Mouse (Mus musculus) midbrain, embryonic 12.5 days (tissue): Measurements from ENCODE around the gene Smim12. TPM values are rescaled to one million over a fixed set of nuclear protein-coding genes. Genes with fewer than 3 reads are reported as not detected.

Experiments
- ATAC-seq: fragments of 200-750 bp; cut with Nextera tagmentation; 2 replicates; pipeline ENCODE4 v1.8.0; 2017; ENCODE audit warnings: low read depth, moderate TSS enrichment, moderate library complexity; ENCODE audit not compliant: low FRiP score
- H3K27ac ChIP-seq: fragments of 300-500 bp; sonication (generic); replicated peaks from 2 replicates; pipeline ENCODE4 v1.5.1; 2016; ENCODE audit warnings: mild to moderate bottlenecking
- H3K27me3 ChIP-seq: fragments of 300-500 bp; sonication (generic); 2 replicates; pipeline ENCODE4 v1.6.1; 2016; ENCODE audit warnings: mild to moderate bottlenecking
- H3K36me3 ChIP-seq: fragments of 300-500 bp; sonication (generic); 2 replicates; pipeline ENCODE4 v1.6.1; 2016
- H3K4me1 ChIP-seq: fragments of 300-500 bp; sonication (generic); 2 replicates; pipeline ENCODE4 v1.6.1; 2016
- H3K4me2 ChIP-seq: fragments of 300-500 bp; sonication (generic); replicated peaks from 2 replicates; pipeline ENCODE4 v1.6.1; 2016; ENCODE audit warnings: mild to moderate bottlenecking, moderate library complexity
- H3K4me3 ChIP-seq: fragments of 300-500 bp; sonication (generic); 2 replicates; pipeline ENCODE4 v1.5.1; 2016; ENCODE audit warnings: mild to moderate bottlenecking
- H3K9ac ChIP-seq: fragments of 300-500 bp; sonication (generic); replicated peaks from 2 replicates; pipeline ENCODE4 v1.6.1; 2016; ENCODE audit warnings: mild to moderate bottlenecking, moderate library complexity
- H3K9me3 ChIP-seq: fragments of 300-500 bp; sonication (generic); 2 replicates; pipeline ENCODE4 v1.6.1; 2016; ENCODE audit warnings: mild to moderate bottlenecking
- WGBS: fragments of 180-500 bp; shearing (Covaris S2); methylation state at CpG from one replicate; pipeline ENCODE4 v1.1.7; 2016; 5-methylcytosine and 5-hydroxymethylcytosine counted together
- polyA plus RNA-seq: library from polyadenylated mRNA; unstranded; fragments of >200 nt; fragmentation: Nextera tagmentation; extraction: Ambion mirVana; gene quantifications from 2 replicates; pipeline ENCODE4 v1.2.1, GENCODE M21; 2016

The Smim12 gene
- polyA plus RNA-seq, 1 experiment from 2014 or later: 50.3 TPM

DNA sequence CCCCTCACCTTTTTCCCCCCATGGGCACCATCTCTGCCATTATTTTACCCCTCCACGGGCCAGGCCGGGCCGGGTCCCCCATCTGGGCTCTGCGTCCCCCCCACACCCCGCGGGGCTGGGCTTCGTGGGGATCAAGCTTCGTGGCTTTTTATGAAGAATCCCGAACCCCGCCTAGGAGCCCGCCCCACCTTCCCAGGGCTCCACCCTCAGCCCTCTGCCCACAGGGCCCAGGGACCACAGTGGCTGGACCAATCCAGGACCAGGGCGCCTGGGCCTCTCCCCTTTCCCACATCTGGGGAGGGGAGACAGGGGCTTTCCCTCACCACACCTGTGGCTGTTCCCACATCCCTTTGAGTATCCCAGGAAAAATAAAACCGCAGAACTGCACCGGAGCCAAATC lies 7.0 kb upstream of the Smim12 start:
- Histone ChIP-seq H3K27me3 (peaks cover 45% of the 10 kb centered on the region), H3K36me3 (no peaks in the 10 kb centered on the region), H3K9me3 (no peaks in the 10 kb centered on the region), H3K9ac (peak overlapping the region; percentile 75), H3K4me2 (peak overlapping the region; percentile 97), H3K4me3 (peak overlapping the region; percentile 55), H3K27ac (peak overlapping the region; percentile 76), H3K4me1 (peaks cover 26% of the 10 kb centered on the region)
- ATAC-seq: 0 out of 2 replicates have a peak, but pooled peaks have one; percentile 12
- 2% methylated on average over 14 of the region's 14 CpGs for WGBS

GRCm38 (mm10) chr4:127237271-127237670 lies 6.3 kb upstream of the Smim12 start:
- WGBS: 56% methylated on average over 10 of the region's 10 CpGs
- H3K27ac ChIP-seq: no peak overlapping the region
- no peak overlapping the region for H3K4me2 ChIP-seq
- no peak for ATAC-seq
- H3K36me3 ChIP-seq: no peaks in the 10 kb centered on the region
- peaks cover 45% of the 10 kb centered on the region for H3K27me3 ChIP-seq
- no peak overlapping the region for H3K4me3 ChIP-seq
- peaks cover 20% of the 10 kb centered on the region for H3K4me1 ChIP-seq
- no peak overlapping the region for H3K9ac ChIP-seq
- no peaks in the 10 kb centered on the region for H3K9me3 ChIP-seq

DNA sequence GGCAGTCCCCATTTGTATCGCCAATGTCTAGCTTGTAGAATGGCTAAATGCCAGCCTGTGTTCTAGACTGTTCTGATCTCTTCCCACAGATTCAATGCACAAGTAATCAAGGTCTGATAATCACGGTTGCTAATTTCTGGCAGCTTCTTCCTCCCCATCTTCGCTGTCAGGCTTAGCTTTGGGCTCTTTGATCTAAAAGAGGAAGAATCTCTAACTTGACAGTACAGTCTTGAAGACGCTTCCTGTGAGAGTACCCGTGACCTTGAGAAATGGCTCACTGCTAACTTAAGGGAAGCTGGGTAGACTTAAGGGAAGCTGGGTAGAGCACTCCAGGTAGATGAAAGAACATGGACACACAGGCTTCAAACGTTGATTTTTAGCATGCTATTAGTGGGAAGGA lies 888 bp upstream of the Smim12 start:
- no peaks in the 10 kb centered on the region for H3K9me3 ChIP-seq
- no peak overlapping the region for H3K9ac ChIP-seq
- no peak overlapping the region for H3K27ac ChIP-seq
- H3K4me3 ChIP-seq: no peak overlapping the region
- peaks cover 13% of the 10 kb centered on the region for H3K4me1 ChIP-seq
- peaks cover 12% of the 10 kb centered on the region for H3K36me3 ChIP-seq
- H3K27me3 ChIP-seq: peaks cover 23% of the 10 kb centered on the region
- 62% methylated on average over 6 of the region's 6 CpGs for WGBS
- no peak overlapping the region for H3K4me2 ChIP-seq
- no peak for ATAC-seq

DNA sequence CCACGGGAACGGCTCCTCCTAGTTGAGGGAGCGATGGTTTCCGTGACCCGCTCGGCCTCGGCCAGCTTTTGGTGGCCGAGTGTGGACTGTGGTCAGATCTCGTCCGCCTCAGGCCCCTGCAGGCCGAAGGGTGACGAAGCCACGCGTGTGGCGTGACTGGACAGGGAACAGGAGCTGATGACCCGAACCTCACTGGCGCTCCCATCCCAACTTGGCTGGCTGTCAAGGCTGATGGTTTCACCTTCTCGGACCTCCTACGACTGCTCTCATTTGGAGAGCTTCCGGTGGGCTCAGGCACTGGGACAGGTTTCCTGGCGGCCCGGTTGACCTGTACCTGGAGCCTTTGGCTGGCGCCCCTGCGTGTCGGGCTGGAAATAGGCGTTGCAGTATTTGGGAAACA lies 369 bp downstream of the Smim12 start:
- Histone ChIP-seq H3K9ac (peak overlapping the region; percentile 92), H3K4me1 (peaks cover 13% of the 10 kb centered on the region), H3K4me2 (peak overlapping the region; percentile 99), H3K4me3 (peak overlapping the region; percentile 88), H3K27ac (peak overlapping the region; percentile 58), H3K27me3 (peaks cover 11% of the 10 kb centered on the region; the same call in 1 of the 2 replicates), H3K36me3 (peaks cover 22% of the 10 kb centered on the region), H3K9me3 (no peaks in the 10 kb centered on the region)
- under 1% methylated on average over 26 of the region's 26 CpGs for WGBS
- peak; percentile 82 for ATAC-seq

GRCm38 (mm10) chr4:127249701-127250349 lies 6.2 kb downstream of the Smim12 start:
- Histone ChIP-seq H3K4me1 (peaks cover 4% of the 10 kb centered on the region), H3K9ac (no peak overlapping the region), H3K27ac (no peak overlapping the region), H3K36me3 (peaks cover 22% of the 10 kb centered on the region), H3K27me3 (no peaks in the 10 kb centered on the region), H3K4me3 (no peak overlapping the region), H3K9me3 (no peaks in the 10 kb centered on the region), H3K4me2 (no peak overlapping the region)
- WGBS: 2% methylated on average over 5 of the region's 5 CpGs
- ATAC-seq: peak; percentile 88

- H3K27me3 ChIP-seq: no peaks in the 10 kb centered on the region
- WGBS: 71% methylated on average over 22 of the region's 22 CpGs
- no peaks in the 10 kb centered on the region for H3K9me3 ChIP-seq
- no peaks in the 10 kb centered on the region for H3K4me1 ChIP-seq
- H3K36me3 ChIP-seq: peaks cover 16% of the 10 kb centered on the region
- ATAC-seq: no peak
- no peak overlapping the region for H3K9ac ChIP-seq
- no peak overlapping the region for H3K4me2 ChIP-seq
- no peak overlapping the region for H3K4me3 ChIP-seq
- H3K27ac ChIP-seq: no peak overlapping the region
Measured at GRCm38 (mm10) chr4:127251963-127252585, 8.5 kb downstream of the Smim12 start.

DNA sequence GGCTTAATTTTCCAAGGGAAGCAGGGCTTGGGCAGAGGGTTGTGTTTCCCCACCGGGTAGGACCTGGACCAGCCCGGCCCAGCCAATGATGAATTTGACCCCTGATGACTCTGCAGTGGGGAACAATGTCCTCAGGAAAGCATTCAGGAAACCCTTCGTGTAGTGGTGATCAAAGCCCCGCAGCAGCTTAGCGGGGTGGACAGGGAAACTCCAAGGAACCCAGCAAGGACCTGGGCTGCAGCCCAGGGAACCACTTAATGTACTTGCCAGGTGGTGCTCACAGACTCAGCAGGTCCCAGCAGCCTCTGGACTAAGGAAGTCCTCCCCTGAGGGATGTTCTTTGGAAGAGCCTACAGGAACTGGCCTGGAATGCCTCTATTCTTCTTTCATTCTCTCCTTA lies 13.2 kb downstream of the Smim12 start:
- ATAC-seq: no peak
- H3K4me1 ChIP-seq: no peaks in the 10 kb centered on the region
- no peaks in the 10 kb centered on the region for H3K36me3 ChIP-seq
- no peak overlapping the region for H3K4me3 ChIP-seq
- no peaks in the 10 kb centered on the region for H3K27me3 ChIP-seq
- no peaks in the 10 kb centered on the region for H3K9me3 ChIP-seq
- H3K27ac ChIP-seq: no peak overlapping the region
- no peak overlapping the region for H3K4me2 ChIP-seq
- no peak overlapping the region for H3K9ac ChIP-seq
- 65% methylated on average over 5 of the region's 5 CpGs for WGBS

DNA sequence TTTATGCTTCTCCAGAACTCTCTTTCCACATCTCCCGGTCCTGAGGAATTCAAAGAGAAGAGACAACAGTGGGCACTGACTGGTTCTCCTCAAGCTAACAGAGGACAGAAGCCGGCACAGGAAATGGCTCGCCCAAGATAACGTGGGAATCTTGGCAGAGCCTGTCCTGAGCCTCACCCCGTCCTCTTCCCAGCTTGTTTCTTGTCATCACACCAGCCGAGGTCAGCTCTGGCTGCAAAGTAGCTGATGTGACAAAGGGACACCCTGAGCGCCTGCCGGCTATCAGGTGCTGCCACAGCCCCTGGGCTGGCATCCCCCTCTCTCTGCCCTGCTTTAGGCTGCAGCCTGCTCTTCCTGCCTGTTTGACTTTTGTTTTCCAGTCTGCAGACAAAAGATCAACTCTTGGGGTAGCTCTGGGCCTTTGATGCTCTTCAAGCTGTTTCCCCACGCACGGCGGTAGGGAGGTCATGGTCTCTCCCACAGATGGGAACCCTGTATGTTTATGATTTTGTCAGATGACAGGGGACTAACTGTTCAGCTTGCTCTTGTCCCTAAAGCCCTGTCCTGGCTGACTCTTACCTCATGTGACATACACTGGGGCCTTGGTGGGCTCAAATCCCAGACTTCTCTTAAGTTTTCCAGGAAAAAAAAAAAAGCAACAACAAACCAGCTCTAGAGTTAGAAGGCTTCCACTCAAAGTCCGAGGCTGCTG lies 14.8 kb downstream of the Smim12 start:
- 68% methylated on average over 12 of the region's 12 CpGs for WGBS
- Histone ChIP-seq H3K27ac (no peak overlapping the region), H3K4me1 (no peaks in the 10 kb centered on the region), H3K4me2 (no peak overlapping the region), H3K9ac (0 out of 2 replicates have a peak overlapping the region, but pooled peaks have one; percentile 2), H3K27me3 (no peaks in the 10 kb centered on the region), H3K4me3 (no peak overlapping the region), H3K9me3 (no peaks in the 10 kb centered on the region), H3K36me3 (no peaks in the 10 kb centered on the region)
- ATAC-seq: no peak

DNA sequence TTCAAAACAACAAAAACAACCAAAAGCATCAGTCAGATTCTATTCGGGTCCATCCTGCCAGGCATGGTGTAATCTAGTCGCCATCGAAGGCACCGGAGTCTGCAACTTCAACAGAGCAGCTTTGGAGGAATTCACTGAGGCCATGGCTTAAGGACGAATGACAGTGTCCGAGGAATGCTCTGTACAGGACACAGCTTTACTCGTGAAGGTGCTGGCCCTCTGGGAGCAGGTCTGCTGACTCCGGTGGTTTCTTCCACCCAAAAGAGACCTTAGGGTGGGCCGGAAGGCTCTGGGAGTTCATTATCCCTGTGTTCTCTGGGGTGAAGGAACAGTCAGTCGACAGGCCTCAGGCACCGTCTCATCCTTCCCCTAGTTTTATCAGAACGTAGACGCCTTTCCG lies 18.0 kb downstream of the Smim12 start:
- H3K4me1 ChIP-seq: peaks cover 6% of the 10 kb centered on the region; the same call in 1 of the 2 replicates
- no peaks in the 10 kb centered on the region for H3K27me3 ChIP-seq
- H3K9ac ChIP-seq: no peak overlapping the region
- H3K36me3 ChIP-seq: no peaks in the 10 kb centered on the region
- H3K9me3 ChIP-seq: no peaks in the 10 kb centered on the region
- H3K27ac ChIP-seq: no peak overlapping the region
- no peak overlapping the region for H3K4me2 ChIP-seq
- H3K4me3 ChIP-seq: no peak overlapping the region
- no peak for ATAC-seq
- 92% methylated on average over 14 of the region's 14 CpGs for WGBS

GRCm38 (mm10) chr4:127263438-127264182 lies 20.0 kb downstream of the Smim12 start:
- no peak for ATAC-seq
- no peak overlapping the region for H3K4me2 ChIP-seq
- peaks cover 6% of the 10 kb centered on the region; the same call in 1 of the 2 replicates for H3K4me1 ChIP-seq
- H3K36me3 ChIP-seq: no peaks in the 10 kb centered on the region
- H3K27me3 ChIP-seq: 0 out of 2 replicates have a peak, but pooled peaks cover 4% of the 10 kb centered on the region
- H3K9ac ChIP-seq: no peak overlapping the region
- H3K27ac ChIP-seq: no peak overlapping the region
- H3K4me3 ChIP-seq: no peak overlapping the region
- no peaks in the 10 kb centered on the region for H3K9me3 ChIP-seq
- 74% methylated on average over 19 of the region's 19 CpGs for WGBS

- Histone ChIP-seq H3K36me3 (no peaks in the 10 kb centered on the region), H3K4me1 (peaks cover 6% of the 10 kb centered on the region; the same call in 1 of the 2 replicates), H3K27ac (no peak overlapping the region), H3K4me2 (no peak overlapping the region), H3K9me3 (no peaks in the 10 kb centered on the region), H3K9ac (no peak overlapping the region), H3K27me3 (peaks cover 4% of the 10 kb centered on the region; the same call in 1 of the 2 replicates), H3K4me3 (no peak overlapping the region)
- WGBS: 65% methylated on average over 5 of the region's 5 CpGs
- ATAC-seq: no peak
Measured at GRCm38 (mm10) chr4:127264183-127264554, 20.6 kb downstream of the Smim12 start.
